Mouse (Mus musculus): ENCODE results near the gene Itga1. TPM values are rescaled to one million over a fixed set of nuclear protein-coding genes. Genes with fewer than 3 reads are reported as not detected.
A peak's percentile ranks its signal among the peaks of the same experiment; 100 is the strongest.

Itga1 gene
- polyA plus RNA-seq, 1 experiment from 2014 or later, result 3.6 TPM

- H3K27me3 ChIP-seq (replicated peaks), result no peaks in the 10 kb centered on the region
- H3K4me3 ChIP-seq, result no peak overlapping the region
- no peak overlapping the region for H3K4me2 ChIP-seq
- H3K36me3 ChIP-seq, result no peaks in the 10 kb centered on the region
- H3K4me1 ChIP-seq, result no peaks in the 10 kb centered on the region
- 77% methylated on average over 4 of the region's 4 CpGs for WGBS (ENCODE audit: insufficient replicate concordance)
- H3K27ac ChIP-seq, result no peak overlapping the region
- H3K9ac ChIP-seq, result no peak overlapping the region
- no peak for ATAC-seq
- no peaks in the 10 kb centered on the region for H3K9me3 ChIP-seq (replicated peaks)
Observed at GRCm38 (mm10) chr13:115037304-115037703, 64.5 kb downstream of the Itga1 start.

- Histone ChIP-seq H3K4me1 (no peaks in the 10 kb centered on the region), H3K27ac (no peak overlapping the region), H3K27me3 (replicated peaks) (no peaks in the 10 kb centered on the region), H3K4me3 (no peak overlapping the region), H3K36me3 (no peaks in the 10 kb centered on the region), H3K4me2 (no peak overlapping the region), H3K9ac (no peak overlapping the region), H3K9me3 (replicated peaks) (no peaks in the 10 kb centered on the region)
- WGBS (ENCODE audit: insufficient replicate concordance), result 53% methylated on average over 8 of the region's 8 CpGs
- ATAC-seq, result no peak
Observed at GRCm38 (mm10) chr13:115035387-115035786, 66.4 kb downstream of the Itga1 start.

- 66% methylated on average over 2 of the region's 2 CpGs for WGBS (ENCODE audit: insufficient replicate concordance)
- no peaks in the 10 kb centered on the region for H3K36me3 ChIP-seq
- no peak overlapping the region for H3K27ac ChIP-seq
Observed at GRCm38 (mm10) chr13:115033135-115033534, 68.6 kb downstream of the Itga1 start.

GRCm38 (mm10) chr13:115031177-115032000 is 70.4 kb downstream of the Itga1 start:
- no peak overlapping the region for H3K4me2 ChIP-seq
- H3K4me3 ChIP-seq, result no peak overlapping the region
- no peaks in the 10 kb centered on the region for H3K9me3 ChIP-seq (replicated peaks)
- H3K9ac ChIP-seq, result no peak overlapping the region
- 71% methylated on average over 17 of the region's 17 CpGs for WGBS (ENCODE audit: insufficient replicate concordance)
- no peak overlapping the region for H3K27ac ChIP-seq
- H3K27me3 ChIP-seq (replicated peaks), result no peaks in the 10 kb centered on the region
- no peaks in the 10 kb centered on the region for H3K36me3 ChIP-seq
- ATAC-seq, result no peak
- no peaks in the 10 kb centered on the region for H3K4me1 ChIP-seq

More at GRCm38 (mm10) chr13:115033135-115033534, 68.6 kb downstream of the Itga1 start:
- ATAC-seq, result no peak
- H3K4me2 ChIP-seq, result no peak overlapping the region
- no peak overlapping the region for H3K4me3 ChIP-seq
- no peaks in the 10 kb centered on the region for H3K4me1 ChIP-seq
- H3K27me3 ChIP-seq (replicated peaks), result no peaks in the 10 kb centered on the region
- no peaks in the 10 kb centered on the region for H3K9me3 ChIP-seq (replicated peaks)
- no peak overlapping the region for H3K9ac ChIP-seq

GRCm38 (mm10) chr13:115025394-115025793 is 76.4 kb downstream of the Itga1 start:
- Histone ChIP-seq H3K4me2 (no peak overlapping the region), H3K9me3 (replicated peaks) (no peaks in the 10 kb centered on the region)

GRCm38 (mm10) chr13:115022117-115022787 is 79.5 kb downstream of the Itga1 start:
- Histone ChIP-seq H3K4me1 (no peaks in the 10 kb centered on the region), H3K27me3 (replicated peaks) (no peaks in the 10 kb centered on the region), H3K27ac (no peak overlapping the region), H3K4me3 (no peak overlapping the region), H3K9me3 (replicated peaks) (no peaks in the 10 kb centered on the region), H3K36me3 (no peaks in the 10 kb centered on the region), H3K9ac (no peak overlapping the region), H3K4me2 (no peak overlapping the region)
- no peak for ATAC-seq
- WGBS (ENCODE audit: insufficient replicate concordance), result 66% methylated on average over 6 of the region's 6 CpGs

More at GRCm38 (mm10) chr13:115025394-115025793, 76.4 kb downstream of the Itga1 start:
- Histone ChIP-seq H3K4me1 (no peaks in the 10 kb centered on the region), H3K27ac (no peak overlapping the region), H3K36me3 (no peaks in the 10 kb centered on the region), H3K9ac (no peak overlapping the region), H3K27me3 (replicated peaks) (no peaks in the 10 kb centered on the region), H3K4me3 (no peak overlapping the region)
- WGBS (ENCODE audit: insufficient replicate concordance), result 55% methylated on average over 3 of the region's 3 CpGs
- no peak for ATAC-seq

GRCm38 (mm10) chr13:115021411-115021810 is 80.4 kb downstream of the Itga1 start:
- Histone ChIP-seq H3K36me3 (no peaks in the 10 kb centered on the region), H3K4me3 (no peak overlapping the region), H3K4me2 (no peak overlapping the region), H3K9me3 (replicated peaks) (no peaks in the 10 kb centered on the region), H3K27me3 (replicated peaks) (no peaks in the 10 kb centered on the region), H3K9ac (no peak overlapping the region), H3K27ac (no peak overlapping the region), H3K4me1 (no peaks in the 10 kb centered on the region)
- WGBS (ENCODE audit: insufficient replicate concordance), result 15% methylated on average over 10 of the region's 10 CpGs
- ATAC-seq, result peak; percentile 57; the same call in 1 of the 2 replicates

- no peak for ATAC-seq
- Histone ChIP-seq H3K4me3 (no peak overlapping the region), H3K4me2 (no peak overlapping the region), H3K36me3 (no peaks in the 10 kb centered on the region), H3K27me3 (replicated peaks) (no peaks in the 10 kb centered on the region), H3K27ac (no peak overlapping the region), H3K9me3 (replicated peaks) (no peaks in the 10 kb centered on the region), H3K9ac (no peak overlapping the region), H3K4me1 (no peaks in the 10 kb centered on the region)
- WGBS (ENCODE audit: insufficient replicate concordance), result 67% methylated on average over 4 of the region's 4 CpGs
Observed at GRCm38 (mm10) chr13:115020727-115021126, 81.0 kb downstream of the Itga1 start.

- H3K9me3 ChIP-seq (replicated peaks), result no peaks in the 10 kb centered on the region
- WGBS (ENCODE audit: insufficient replicate concordance), result 76% methylated on average over 9 of the region's 9 CpGs
- H3K4me1 ChIP-seq, result no peaks in the 10 kb centered on the region
- H3K4me2 ChIP-seq, result no peak overlapping the region
- no peak overlapping the region for H3K27ac ChIP-seq
- H3K27me3 ChIP-seq (replicated peaks), result no peaks in the 10 kb centered on the region
- H3K36me3 ChIP-seq, result no peaks in the 10 kb centered on the region
- no peak overlapping the region for H3K4me3 ChIP-seq
- ATAC-seq, result no peak
- H3K9ac ChIP-seq, result no peak overlapping the region
Observed at GRCm38 (mm10) chr13:115017545-115017944, 84.2 kb downstream of the Itga1 start.

- H3K4me2 ChIP-seq, result no peak overlapping the region
- no peak overlapping the region for H3K9ac ChIP-seq
- H3K4me3 ChIP-seq, result no peak overlapping the region
- H3K9me3 ChIP-seq (replicated peaks), result no peaks in the 10 kb centered on the region
- no peak for ATAC-seq
- H3K27ac ChIP-seq, result no peak overlapping the region
- 30% methylated on average over 6 of the region's 6 CpGs for WGBS (ENCODE audit: insufficient replicate concordance)
- H3K4me1 ChIP-seq, result no peaks in the 10 kb centered on the region
- no peaks in the 10 kb centered on the region for H3K27me3 ChIP-seq (replicated peaks)
- H3K36me3 ChIP-seq, result no peaks in the 10 kb centered on the region
Observed at GRCm38 (mm10) chr13:115011547-115011946, 90.2 kb downstream of the Itga1 start.

GRCm38 (mm10) chr13:115006213-115006835 is 95.4 kb downstream of the Itga1 start:
- H3K9ac ChIP-seq, result no peak overlapping the region
- WGBS (ENCODE audit: insufficient replicate concordance), result 62% methylated on average over 9 of the region's 9 CpGs
- H3K27ac ChIP-seq, result no peak overlapping the region
- no peaks in the 10 kb centered on the region for H3K9me3 ChIP-seq (replicated peaks)
- H3K4me2 ChIP-seq, result no peak overlapping the region
- no peak overlapping the region for H3K4me3 ChIP-seq
- ATAC-seq, result no peak
- no peaks in the 10 kb centered on the region for H3K36me3 ChIP-seq
- H3K4me1 ChIP-seq, result peaks cover 7% of the 10 kb centered on the region; the same call in 1 of the 2 replicates
- no peaks in the 10 kb centered on the region for H3K27me3 ChIP-seq (replicated peaks)

GRCm38 (mm10) chr13:115005342-115005741 is 96.4 kb downstream of the Itga1 start:
- no peaks in the 10 kb centered on the region for H3K9me3 ChIP-seq (replicated peaks)
- no peak overlapping the region for H3K4me2 ChIP-seq
- H3K36me3 ChIP-seq, result no peaks in the 10 kb centered on the region
- ATAC-seq, result peak; percentile 61
- no peak overlapping the region for H3K4me3 ChIP-seq
- WGBS (ENCODE audit: insufficient replicate concordance), result 29% methylated on average over 6 of the region's 6 CpGs
- H3K4me1 ChIP-seq, result peaks cover 7% of the 10 kb centered on the region; the same call in 1 of the 2 replicates
- H3K27me3 ChIP-seq (replicated peaks), result no peaks in the 10 kb centered on the region
- no peak overlapping the region for H3K27ac ChIP-seq
- no peak overlapping the region for H3K9ac ChIP-seq

All from liver, embryonic 12.5 days (tissue).